Mouse (Mus musculus): ENCODE data around the gene Tnfsf13. TPM values are rescaled to one million over a fixed set of nuclear protein-coding genes. Genes with fewer than 3 reads are reported as not detected.

Gene Tnfsf13
- polyA plus RNA-seq, 1 experiment from 2014 or later, result 0.55 TPM

DNA sequence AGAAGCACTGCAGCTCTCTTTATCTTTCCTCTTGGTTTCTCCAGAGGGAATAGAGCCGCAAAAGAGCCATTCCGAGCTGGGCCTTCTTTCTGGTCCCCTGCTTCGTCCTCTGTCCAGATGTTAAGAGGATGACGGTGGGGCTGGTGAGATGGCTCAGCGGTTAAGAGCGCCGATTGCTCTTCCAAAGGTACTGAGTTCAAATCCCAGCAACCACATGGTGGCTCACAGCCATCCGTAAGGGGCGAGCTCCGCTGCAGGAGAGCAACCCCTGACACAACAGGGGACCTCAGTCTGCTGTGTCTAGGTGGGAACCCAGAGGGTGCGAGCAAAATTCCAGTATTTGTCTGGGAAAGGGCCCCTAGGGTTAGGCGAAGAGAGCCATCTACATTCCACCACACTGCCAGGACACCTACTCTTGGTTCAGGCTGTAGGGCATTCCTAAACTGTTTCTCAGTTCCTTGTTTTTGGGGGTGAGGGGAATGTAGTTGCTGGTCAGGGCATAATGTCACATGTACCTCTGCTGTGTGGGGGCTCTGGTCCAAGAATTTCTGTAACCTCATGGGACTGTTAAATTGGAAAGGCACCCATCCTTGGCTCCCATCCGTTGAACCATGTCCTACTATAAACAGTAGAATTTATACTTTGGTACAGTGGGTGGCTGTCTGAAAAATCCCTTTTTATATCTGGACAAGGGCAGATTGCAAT lies 22.5 kb downstream of the Tnfsf13 start:
- peaks cover 14% of the 10 kb centered on the region for H3K4me1 ChIP-seq (replicated peaks; ENCODE audit: control insufficient read depth, insufficient read depth, low read length)
- no peaks in the 10 kb centered on the region for H3K9me3 ChIP-seq (ENCODE audit: control insufficient read depth, low read length)
- H3K27me3 ChIP-seq (ENCODE audit: control insufficient read depth, insufficient read depth, low read length), result no peaks in the 10 kb centered on the region
- 66% methylated on average over 13 of the region's 13 CpGs for WGBS
- H3K9ac ChIP-seq, result peak overlapping the region; percentile 50
- no peak for DNase-seq (ENCODE audit: low spot score)
- H3K36me3 ChIP-seq (replicated peaks; ENCODE audit: control insufficient read depth, insufficient read depth), result peaks cover 65% of the 10 kb centered on the region
- peak; percentile 2 for ATAC-seq (ENCODE audit: low FRiP score)
- peak overlapping the region; percentile 93 for H3K27ac ChIP-seq
- H3K4me3 ChIP-seq (replicated peaks; ENCODE audit: low read length), result peak overlapping the region; percentile 51
- H3K4me2 ChIP-seq (replicated peaks), result peak overlapping the region; percentile 58

DNA sequence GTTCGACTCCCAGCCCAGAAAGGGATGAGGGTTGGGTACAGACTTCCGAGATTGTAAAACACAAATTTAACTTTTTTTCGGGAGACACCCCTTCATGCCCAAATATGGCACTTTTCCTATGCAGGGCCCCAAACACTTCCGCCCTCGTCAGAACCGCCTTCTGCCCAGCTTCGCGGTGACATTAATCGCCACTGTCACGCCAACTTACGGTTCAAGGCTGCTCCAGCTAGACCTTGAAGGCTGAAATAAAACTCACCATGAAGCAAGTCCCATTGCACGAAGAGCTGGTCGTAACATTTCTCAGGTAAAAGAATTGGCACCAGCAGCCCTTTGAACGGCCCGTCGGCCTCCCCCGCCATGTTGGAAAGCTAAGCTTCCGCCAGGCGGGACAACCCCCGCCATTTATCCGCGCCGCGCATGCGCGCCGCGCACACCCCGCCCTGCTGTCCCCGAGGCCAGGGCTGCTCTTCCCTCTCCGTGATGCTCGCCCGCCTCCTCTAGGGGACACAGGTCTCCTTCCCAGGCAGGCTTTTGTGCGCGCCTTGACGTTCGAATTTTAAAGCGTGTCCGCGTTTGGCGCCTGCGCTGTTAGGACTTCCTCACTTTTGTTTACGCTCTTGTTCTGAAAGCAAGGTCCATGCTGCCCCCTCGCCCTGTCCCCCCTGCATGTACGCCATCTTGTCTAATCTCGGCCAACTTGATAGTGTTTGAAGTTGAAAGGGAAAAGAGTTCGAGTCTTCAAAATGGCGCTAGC lies 23.2 kb downstream of the Tnfsf13 start, which contains the start of gene Mpdu1:
TSS of gene Mpdu1 (minus strand) at position 430 of the 754 bp plus-strand sequence.
- H3K27me3 ChIP-seq (ENCODE audit: control insufficient read depth, insufficient read depth, low read length), result no peaks in the 10 kb centered on the region
- H3K9me3 ChIP-seq (ENCODE audit: control insufficient read depth, low read length), result no peaks in the 10 kb centered on the region
- peak within 1 kb of the TSS; percentile 58 for H3K4me2 ChIP-seq (replicated peaks)
- peaks cover 14% of the 10 kb centered on the region for H3K4me1 ChIP-seq (replicated peaks; ENCODE audit: control insufficient read depth, insufficient read depth, low read length)
- peak within 1 kb of the TSS; percentile 65 for H3K9ac ChIP-seq
- H3K36me3 ChIP-seq (replicated peaks; ENCODE audit: control insufficient read depth, insufficient read depth), result peaks cover 65% of the 10 kb centered on the region
- under 1% methylated on average over 48 of the region's 48 CpGs for WGBS
- DNase-seq (ENCODE audit: low spot score), result peak; percentile 96
- ATAC-seq (ENCODE audit: low FRiP score), result peak; percentile 95
- H3K27ac ChIP-seq, result peak within 1 kb of the TSS; percentile 93
- H3K4me3 ChIP-seq (replicated peaks; ENCODE audit: low read length), result peak within 1 kb of the TSS; percentile 51

- Histone ChIP-seq H3K27ac (peak overlapping the region; percentile 93; the same call in 1 of the 2 replicates), H3K36me3 (replicated peaks; ENCODE audit: control insufficient read depth, insufficient read depth) (peaks cover 66% of the 10 kb centered on the region), H3K9ac (no peak overlapping the region), H3K4me3 (replicated peaks; ENCODE audit: low read length) (peak overlapping the region; percentile 51), H3K4me1 (replicated peaks; ENCODE audit: control insufficient read depth, insufficient read depth, low read length) (peaks cover 14% of the 10 kb centered on the region), H3K4me2 (replicated peaks) (peak overlapping the region; percentile 58), H3K9me3 (ENCODE audit: control insufficient read depth, low read length) (no peaks in the 10 kb centered on the region), H3K27me3 (ENCODE audit: control insufficient read depth, insufficient read depth, low read length) (no peaks in the 10 kb centered on the region)
- DNase-seq (ENCODE audit: low spot score), result no peak
- no peak for ATAC-seq (ENCODE audit: low FRiP score)
- WGBS, result 77% methylated on average over 3 of the region's 3 CpGs
Measured at GRCm38 (mm10) chr11:69661221-69661881, 24.2 kb downstream of the Tnfsf13 start.

GRCm38 (mm10) chr11:69657462-69657881 lies 28.1 kb downstream of the Tnfsf13 start:
- Histone ChIP-seq H3K4me1 (replicated peaks; ENCODE audit: control insufficient read depth, insufficient read depth, low read length) (peaks cover 8% of the 10 kb centered on the region; the same call in 1 of the 2 replicates), H3K36me3 (replicated peaks; ENCODE audit: control insufficient read depth, insufficient read depth) (peaks cover 68% of the 10 kb centered on the region), H3K27ac (no peak overlapping the region), H3K9me3 (ENCODE audit: control insufficient read depth, low read length) (no peaks in the 10 kb centered on the region), H3K4me2 (replicated peaks) (no peak overlapping the region), H3K27me3 (ENCODE audit: control insufficient read depth, insufficient read depth, low read length) (no peaks in the 10 kb centered on the region), H3K9ac (no peak overlapping the region), H3K4me3 (replicated peaks; ENCODE audit: low read length) (no peak overlapping the region)
- DNase-seq (ENCODE audit: low spot score), result no peak
- ATAC-seq (ENCODE audit: low FRiP score), result no peak
- WGBS, result 84% methylated on average over 15 of the region's 15 CpGs

DNA sequence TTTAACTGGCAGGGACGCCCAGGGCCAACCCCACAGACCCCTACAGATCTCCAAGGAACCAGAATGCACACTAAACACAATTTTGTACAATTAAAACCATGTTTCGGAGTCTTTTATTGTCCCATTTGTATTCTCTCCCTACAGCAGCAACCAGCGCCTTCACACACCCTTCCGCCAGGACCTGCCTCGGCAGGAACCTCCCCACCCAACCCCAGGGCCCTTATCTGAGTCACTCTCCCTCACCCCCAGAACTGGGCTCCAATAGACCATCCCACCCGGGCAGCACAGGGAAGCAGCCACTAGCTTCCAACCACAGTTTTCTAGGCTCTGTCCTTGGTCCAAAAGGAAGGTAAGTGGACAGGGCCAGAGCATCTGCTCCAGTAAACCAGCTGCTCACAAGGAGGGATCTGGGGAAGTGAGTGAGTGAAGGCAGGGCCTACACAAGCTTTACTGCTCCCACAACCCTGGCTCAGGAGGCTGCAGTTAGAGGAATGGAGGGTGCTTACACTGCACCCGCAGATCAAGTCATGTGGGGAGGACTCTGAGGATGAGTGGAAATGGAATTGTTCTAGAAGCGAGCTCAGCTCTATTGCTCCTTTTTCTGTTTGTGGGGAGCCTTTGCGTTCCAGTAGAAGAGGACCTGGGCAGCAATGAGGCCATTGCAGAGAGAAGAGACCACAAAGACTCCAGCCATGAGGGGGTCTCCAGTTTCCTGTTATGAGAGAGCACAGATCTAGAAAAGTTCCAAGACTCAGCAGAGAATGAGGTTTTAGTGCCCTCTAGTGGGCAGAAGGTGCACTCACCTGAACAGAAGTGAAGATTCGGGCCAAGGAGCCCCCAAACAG lies 28.7 kb downstream of the Tnfsf13 start:
- no peak overlapping the region for H3K9ac ChIP-seq
- peaks cover 74% of the 10 kb centered on the region for H3K36me3 ChIP-seq (replicated peaks; ENCODE audit: control insufficient read depth, insufficient read depth)
- no peak for ATAC-seq (ENCODE audit: low FRiP score)
- no peak overlapping the region for H3K4me3 ChIP-seq (replicated peaks; ENCODE audit: low read length)
- no peaks in the 10 kb centered on the region for H3K27me3 ChIP-seq (ENCODE audit: control insufficient read depth, insufficient read depth, low read length)
- no peak overlapping the region for H3K27ac ChIP-seq
- DNase-seq (ENCODE audit: low spot score), result peak; percentile 82
- H3K4me1 ChIP-seq (replicated peaks; ENCODE audit: control insufficient read depth, insufficient read depth, low read length), result peaks cover 7% of the 10 kb centered on the region; the same call in 1 of the 2 replicates
- WGBS, result 83% methylated on average over 10 of the region's 10 CpGs
- H3K4me2 ChIP-seq (replicated peaks), result no peak overlapping the region
- H3K9me3 ChIP-seq (ENCODE audit: control insufficient read depth, low read length), result no peaks in the 10 kb centered on the region

- ATAC-seq (ENCODE audit: low FRiP score), result no peak
- H3K27me3 ChIP-seq (ENCODE audit: control insufficient read depth, insufficient read depth, low read length), result no peaks in the 10 kb centered on the region
- no peak overlapping the region for H3K4me3 ChIP-seq (replicated peaks; ENCODE audit: low read length)
- WGBS, result 90% methylated on average over 5 of the region's 5 CpGs
- no peak for DNase-seq (ENCODE audit: low spot score)
- H3K9me3 ChIP-seq (ENCODE audit: control insufficient read depth, low read length), result no peaks in the 10 kb centered on the region
- H3K36me3 ChIP-seq (replicated peaks; ENCODE audit: control insufficient read depth, insufficient read depth), result peaks cover 82% of the 10 kb centered on the region
- no peak overlapping the region for H3K27ac ChIP-seq
- no peaks in the 10 kb centered on the region for H3K4me1 ChIP-seq (replicated peaks; ENCODE audit: control insufficient read depth, insufficient read depth, low read length)
- no peak overlapping the region for H3K4me2 ChIP-seq (replicated peaks)
- no peak overlapping the region for H3K9ac ChIP-seq
Measured at GRCm38 (mm10) chr11:69656065-69656455, 29.5 kb downstream of the Tnfsf13 start.

GRCm38 (mm10) chr11:69655264-69656064 lies 30.1 kb downstream of the Tnfsf13 start, which contains the start of gene Sox15:
TSS of gene Sox15 (plus strand) at chr11:69655314.
- H3K9ac ChIP-seq, result no peak within 1 kb of the TSS
- DNase-seq (ENCODE audit: low spot score) (peak; percentile 83), ATAC-seq (ENCODE audit: low FRiP score) (peak; percentile 65)
- H3K4me3 ChIP-seq (replicated peaks; ENCODE audit: low read length), result no peak within 1 kb of the TSS
- no peaks in the 10 kb centered on the region for H3K9me3 ChIP-seq (ENCODE audit: control insufficient read depth, low read length)
- 24% methylated on average over 34 of the region's 34 CpGs for WGBS
- H3K4me2 ChIP-seq (replicated peaks), result no peak within 1 kb of the TSS
- no peaks in the 10 kb centered on the region for H3K4me1 ChIP-seq (replicated peaks; ENCODE audit: control insufficient read depth, insufficient read depth, low read length)
- H3K27ac ChIP-seq, result no peak within 1 kb of the TSS
- peaks cover 88% of the 10 kb centered on the region for H3K36me3 ChIP-seq (replicated peaks; ENCODE audit: control insufficient read depth, insufficient read depth)
- no peaks in the 10 kb centered on the region for H3K27me3 ChIP-seq (ENCODE audit: control insufficient read depth, insufficient read depth, low read length)

- Histone ChIP-seq H3K9me3 (ENCODE audit: control insufficient read depth, low read length) (no peaks in the 10 kb centered on the region), H3K9ac (no peak overlapping the region), H3K36me3 (replicated peaks; ENCODE audit: control insufficient read depth, insufficient read depth) (peaks cover 90% of the 10 kb centered on the region), H3K4me2 (replicated peaks) (no peak overlapping the region), H3K4me3 (replicated peaks; ENCODE audit: low read length) (no peak overlapping the region), H3K4me1 (replicated peaks; ENCODE audit: control insufficient read depth, insufficient read depth, low read length) (no peaks in the 10 kb centered on the region), H3K27ac (no peak overlapping the region), H3K27me3 (ENCODE audit: control insufficient read depth, insufficient read depth, low read length) (no peaks in the 10 kb centered on the region)
- 48% methylated on average over 9 of the region's 9 CpGs for WGBS
- ATAC-seq (ENCODE audit: low FRiP score), result no peak
- no peak for DNase-seq (ENCODE audit: low spot score)
Measured at GRCm38 (mm10) chr11:69654760-69655159, 30.8 kb downstream of the Tnfsf13 start.
